Mouse (Mus musculus) naive thymus-derived CD4-positive, alpha-beta T cell, adult 2 months (primary cell): Measurements from ENCODE around the gene Usp3.

Source experiments
- DNase-seq: peaks from one replicate; pipeline ENCODE4 v3.0.0-alpha.2; 2011; ENCODE audit warnings: low read depth

Usp3 gene

GRCm38 (mm10) chr9:66592708-66593612 is at the start of gene Usp3:
TSS of gene Usp3 (minus strand) at chr9:66593142.
- peak; percentile 99 for DNase-seq

GRCm38 (mm10) chr9:66640491-66640890 is 47.5 kb upstream of the Usp3 start:
- DNase-seq: no peak

GRCm38 (mm10) chr9:66639626-66640025 is 46.7 kb upstream of the Usp3 start:
- no peak for DNase-seq

- DNase-seq: peak; percentile 64
These were observed 39.5 kb upstream of the Usp3 start for GRCm38 (mm10) chr9:66632441-66632840.

DNA sequence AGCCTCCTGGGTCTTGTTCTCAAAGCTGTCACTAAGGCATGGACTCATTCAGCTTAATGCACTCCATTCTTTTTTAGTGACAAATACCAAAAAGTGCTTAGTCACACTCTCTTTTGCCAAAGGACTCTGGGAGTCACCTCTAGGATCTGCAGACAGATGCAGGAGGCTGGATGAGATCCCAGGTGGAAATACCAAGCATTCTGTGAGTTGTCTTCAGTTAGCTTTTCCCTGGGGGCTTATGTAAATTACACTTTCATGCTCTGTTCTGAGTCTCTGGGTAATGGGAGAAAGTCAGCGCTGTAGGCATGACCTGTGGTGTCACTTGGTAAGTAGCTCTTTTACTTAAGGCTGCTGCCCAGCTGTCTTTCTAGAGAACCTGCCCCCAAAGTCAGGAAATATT is 38.0 kb upstream of the Usp3 start:
- no peak for DNase-seq

DNA sequence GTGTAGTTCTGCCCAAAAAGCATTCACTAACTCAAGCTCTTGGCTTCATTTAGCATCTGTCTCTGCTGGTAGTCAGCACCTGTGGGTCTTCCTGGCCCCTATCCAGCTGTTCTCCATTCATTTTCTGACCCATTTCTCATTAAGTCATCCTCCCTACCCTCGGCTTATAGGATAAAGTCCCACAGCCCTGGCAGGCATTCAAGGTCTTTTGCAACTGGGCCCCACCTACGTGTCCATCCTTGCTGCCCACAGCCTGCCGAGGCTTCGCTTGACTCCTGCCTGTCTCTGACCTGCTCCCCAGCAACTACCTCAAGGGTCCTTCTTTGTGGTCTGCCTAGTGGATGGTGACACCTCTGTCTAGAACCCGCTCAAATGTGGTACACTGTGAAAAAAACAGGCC is 33.7 kb upstream of the Usp3 start:
- DNase-seq: no peak

DNA sequence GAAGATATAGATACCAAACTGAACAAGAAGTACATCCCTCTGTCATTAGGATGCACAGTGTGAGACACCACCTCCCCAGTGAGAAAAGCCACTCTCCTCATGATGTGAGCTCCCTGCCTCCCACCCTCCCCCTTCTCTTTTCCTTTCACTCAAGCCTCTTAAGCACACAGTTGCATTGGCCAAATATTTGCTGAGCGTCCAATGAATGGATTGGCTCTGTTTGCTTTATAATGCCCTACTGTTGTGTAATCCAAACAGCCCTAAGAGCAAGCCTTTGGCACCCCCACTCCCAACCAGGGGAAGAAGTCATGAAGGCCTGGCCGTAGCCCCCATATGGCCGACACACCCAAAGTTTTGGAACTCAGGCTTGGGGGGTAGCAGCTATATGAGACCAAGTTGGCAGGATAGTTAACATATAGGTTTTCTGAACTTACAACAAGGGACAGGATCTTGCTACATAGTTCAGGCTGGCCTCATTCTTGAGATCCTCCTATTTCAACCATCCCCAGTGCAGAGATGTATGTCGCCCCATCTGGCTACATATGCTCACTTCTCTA is 33.1 kb upstream of the Usp3 start:
- DNase-seq: no peak

DNA sequence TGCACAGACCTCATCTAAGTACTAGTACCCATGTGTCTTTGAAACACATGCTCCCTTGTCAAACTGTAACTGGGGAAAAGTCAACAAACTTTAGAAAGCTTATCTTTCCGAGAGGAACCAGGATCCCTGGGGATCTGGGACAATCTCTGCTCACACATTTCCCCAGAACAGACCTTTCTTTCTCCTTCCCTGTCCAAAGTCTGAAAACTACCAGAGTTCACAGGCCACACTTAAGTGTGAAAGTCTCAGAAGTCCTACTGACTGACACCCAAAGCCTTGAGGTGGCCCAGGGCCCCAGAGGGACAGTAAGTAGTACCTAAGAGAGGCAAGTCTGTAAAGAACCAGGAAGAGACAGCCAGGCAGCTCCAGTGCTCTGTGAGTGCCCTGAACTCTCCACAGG is 31.9 kb upstream of the Usp3 start:
- no peak for DNase-seq

- no peak for DNase-seq
These were observed 30.7 kb upstream of the Usp3 start for GRCm38 (mm10) chr9:66623627-66624026.

GRCm38 (mm10) chr9:66620581-66620981 is 27.6 kb upstream of the Usp3 start:
- DNase-seq: no peak

DNA sequence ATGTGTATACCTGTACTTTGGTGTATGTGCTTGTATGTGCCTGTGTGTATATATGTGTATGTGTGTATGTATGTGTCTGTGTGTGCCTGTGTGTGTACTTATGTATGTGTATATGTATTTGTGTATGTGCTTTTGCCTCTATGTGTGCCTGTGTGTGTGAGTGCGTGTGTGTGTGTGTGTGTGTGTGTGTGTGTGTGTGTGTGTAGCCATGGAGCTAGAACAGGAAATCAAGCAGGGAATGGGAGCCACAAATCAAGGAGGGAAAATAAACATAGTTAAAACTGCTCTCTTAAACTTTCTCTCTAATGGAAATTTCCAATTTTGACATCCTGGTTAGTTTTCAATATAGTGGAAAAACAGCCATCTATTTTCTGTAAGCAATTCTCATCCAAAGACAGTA is 27.1 kb upstream of the Usp3 start:
- DNase-seq: no peak

- peak; percentile 49 for DNase-seq
These were observed 24.9 kb upstream of the Usp3 start for GRCm38 (mm10) chr9:66617812-66618211.

DNA sequence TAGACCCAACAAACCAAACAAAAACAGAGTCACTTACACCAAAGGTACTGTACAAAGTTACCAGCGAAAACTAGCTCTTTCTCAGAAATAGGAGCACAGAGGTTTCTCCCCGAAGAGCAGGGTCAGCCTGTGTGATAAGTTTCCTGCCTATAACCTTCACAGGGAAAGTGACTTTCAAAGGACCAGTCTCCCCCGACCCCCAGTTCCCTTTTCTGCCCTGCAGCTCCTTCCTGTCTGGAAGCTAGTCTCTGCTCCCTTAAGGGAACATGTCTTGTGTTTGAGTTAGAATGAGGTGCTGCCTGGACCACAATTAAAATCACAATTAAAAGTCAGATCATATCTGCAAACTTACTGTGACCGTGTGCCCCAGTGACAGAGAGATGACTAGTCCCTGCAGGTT is 23.9 kb upstream of the Usp3 start:
- peak; percentile 40 for DNase-seq

- DNase-seq: peak; percentile 89
These were observed 22.2 kb upstream of the Usp3 start for GRCm38 (mm10) chr9:66615141-66615540.

GRCm38 (mm10) chr9:66614547-66614946 is 21.6 kb upstream of the Usp3 start:
- DNase-seq: no peak

- no peak for DNase-seq
These were observed 20.7 kb upstream of the Usp3 start for GRCm38 (mm10) chr9:66613667-66614066.

DNA sequence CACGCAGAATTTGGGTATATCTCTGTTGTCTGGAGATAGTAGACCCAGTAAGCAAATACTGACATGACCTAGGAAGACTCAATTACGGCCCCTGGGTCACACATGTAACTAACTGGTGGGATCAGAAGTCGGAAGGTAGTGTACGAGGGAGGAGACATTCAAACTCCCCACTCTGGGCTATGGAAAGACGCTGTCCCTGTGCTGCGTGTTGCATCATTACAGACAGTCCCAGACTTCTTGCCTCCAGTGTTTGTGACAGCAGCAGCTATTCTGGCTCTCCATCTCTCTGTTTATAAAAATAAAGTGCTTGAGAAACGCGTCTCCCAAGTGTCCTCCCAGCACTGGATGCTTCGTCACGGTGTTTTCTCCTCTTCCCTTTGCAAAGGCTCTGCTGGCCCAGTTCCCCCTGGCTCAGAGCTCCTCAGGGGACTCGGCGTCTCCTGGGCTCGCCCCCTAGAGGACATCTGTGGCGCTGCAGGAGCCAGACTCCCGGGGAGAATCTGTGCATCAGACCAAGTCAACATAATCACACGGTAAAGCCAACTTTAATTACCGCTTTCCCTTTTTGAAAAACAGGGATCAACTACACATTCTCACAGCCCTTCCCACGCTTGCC is 18.6 kb upstream of the Usp3 start:
- peak; percentile 91 for DNase-seq

- DNase-seq: peak; percentile 48
These were observed 15.9 kb upstream of the Usp3 start for GRCm38 (mm10) chr9:66608817-66609345.

GRCm38 (mm10) chr9:66606851-66607250 is 13.9 kb upstream of the Usp3 start:
- no peak for DNase-seq

GRCm38 (mm10) chr9:66605876-66606750 is 13.2 kb upstream of the Usp3 start:
- peak; percentile 27 for DNase-seq

DNA sequence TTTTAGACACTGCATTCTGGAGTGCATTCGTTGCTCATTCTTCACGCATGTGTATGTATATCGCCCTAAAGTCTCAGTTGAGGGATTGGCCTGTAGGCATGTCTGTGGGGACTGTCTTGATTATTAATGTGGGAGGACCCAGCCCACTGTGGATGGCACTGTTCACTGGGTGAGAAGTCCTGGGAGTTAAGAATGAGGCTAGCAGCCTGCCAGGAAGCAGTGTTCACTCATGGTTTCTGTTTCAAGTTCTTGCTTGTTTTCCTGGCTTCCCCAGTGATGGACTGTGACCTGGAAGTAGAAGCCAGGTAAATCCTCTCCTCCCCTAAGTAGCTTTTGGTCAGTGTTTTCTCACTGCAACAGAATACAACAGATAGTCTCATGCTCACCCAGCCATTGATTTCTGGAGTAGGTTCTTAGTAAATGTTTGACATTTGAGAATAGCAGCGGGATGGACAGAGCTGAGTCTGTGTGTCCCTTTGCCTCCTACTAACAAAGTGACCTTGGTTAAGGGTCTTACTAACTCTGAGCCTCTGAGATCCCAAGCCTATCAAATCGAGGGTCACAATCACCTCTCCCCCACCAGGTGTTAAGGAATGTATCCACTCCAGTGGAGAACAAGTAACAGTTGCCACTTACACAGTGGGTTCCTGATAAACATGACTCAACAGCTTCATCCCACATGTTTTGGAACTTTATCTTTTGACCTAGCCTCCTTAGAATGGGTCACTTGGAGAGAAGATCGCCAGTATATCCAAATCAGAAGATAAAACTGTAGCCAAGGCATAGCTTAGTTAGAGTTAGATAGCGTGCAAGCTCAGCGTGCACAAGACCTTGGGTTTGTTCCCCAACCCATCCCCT is 11.6 kb upstream of the Usp3 start:
- DNase-seq: no peak
